9 mouse cellular contexts compared by ENCODE assay signal in genomic region chr8:122864719-122865129, GRCm38 (mm10). TPM values are rescaled to one million over a fixed set of nuclear protein-coding genes. Genes with fewer than 3 reads are reported as not detected.
DNase-seq lines count a peak whose midpoint lies in the region; ATAC-seq and TF ChIP-seq lines count a peak whose summit lies in the region.
"Had no signal": no experiment of that assay in that cellular context is flagged by ENCODE, and none has a peak within 500 bp of the region (broad histone marks: within the 10 kb centered on the region; RNA-seq: fewer than 3 reads in every experiment).

No protein-coding gene starts in this region.

- H3K4me3 ChIP-seq in left cerebral cortex, adult 2 months = peak overlapping the region; percentile 32
- H3K4me3 ChIP-seq in embryonic facial prominence, embryonic 13.5 days = peak overlapping the region; percentile 33
- peak overlapping the region; percentile 18 for H3K4me3 ChIP-seq in intestine, embryonic 16.5 days (ENCODE audit: low read length)
- peak overlapping the region; percentile 44 for H3K4me3 ChIP-seq in olfactory bulb, adult 2 months (ENCODE audit: insufficient read depth, low read depth, low read length)

- H3K4me2 ChIP-seq in embryonic facial prominence, embryonic 13.5 days = peak overlapping the region; percentile 60
- peak overlapping the region; percentile 38 for H3K4me2 ChIP-seq in intestine, embryonic 16.5 days (ENCODE audit: low read depth, low read length)

- ATAC-seq in embryonic facial prominence, embryonic 13.5 days (ENCODE audit: insufficient number of reproducible peaks, insufficient read depth, low FRiP score, low TSS enrichment, low read depth) = no peak
- no peak for ATAC-seq in intestine, embryonic 16.5 days
- ATAC-seq: Patski had no signal

- no peak overlapping the region for H3K9ac ChIP-seq in embryonic facial prominence, embryonic 13.5 days
- 0 out of 2 replicates have a peak overlapping the region, but pooled peaks have one; percentile 9 for H3K9ac ChIP-seq in intestine, embryonic 16.5 days (ENCODE audit: low read depth, low read length)

- TF ChIP-seq CTCF in left cerebral cortex, adult 2 months (IDR thresholded peaks at IDR 0.05) = no peak
- no peak for TF ChIP-seq CTCF in olfactory bulb, adult 2 months (IDR thresholded peaks at IDR 0.05; ENCODE audit: insufficient read depth, low read depth, low read length)

- DNase-seq in left cerebral cortex, adult 2 months (ENCODE audit: extremely low spot score in 1 of 2, low spot score in 2 of 2) = no peak
- no peak for DNase-seq in left cerebral cortex, adult 8-10 months (ENCODE audit: low spot score in 2 of 2)
- DNase-seq in left cerebral cortex, adult 18-20 months (ENCODE audit: low spot score in 2 of 2) = no peak
- no peak for DNase-seq in spleen, postnatal 4 days (ENCODE audit: low spot score in 2 of 2)
- no peak for DNase-seq in spleen, adult 12 weeks (ENCODE audit: low spot score)

- H3K27me3 ChIP-seq in embryonic facial prominence, embryonic 13.5 days = no peaks in the 10 kb centered on the region
- no peaks in the 10 kb centered on the region for H3K27me3 ChIP-seq in intestine, embryonic 16.5 days (replicated peaks; ENCODE audit: control insufficient read depth, insufficient read depth, low read length)
- H3K27me3 ChIP-seq: Patski had no signal

- WGBS in embryonic facial prominence, embryonic 13.5 days = 57% methylated on average over 26 of the region's 26 CpGs
- 57% methylated on average over 26 of the region's 26 CpGs for WGBS in intestine, embryonic 16.5 days
- WGBS in olfactory bulb, adult 2 months = 47% methylated on average over 26 of the region's 26 CpGs

- H3K27ac ChIP-seq in left cerebral cortex, adult 2 months = no peak overlapping the region
- no peak overlapping the region for H3K27ac ChIP-seq in embryonic facial prominence, embryonic 13.5 days
- H3K27ac ChIP-seq in intestine, embryonic 16.5 days (ENCODE audit: low read length) = no peak overlapping the region
- H3K27ac ChIP-seq in olfactory bulb, adult 2 months (ENCODE audit: insufficient read depth, low read depth, low read length) = no peak overlapping the region

- TF ChIP-seq POLR2A in olfactory bulb, adult 2 months (IDR thresholded peaks at IDR 0.05; ENCODE audit: insufficient read depth, low read depth, low read length) = no peak

- no peaks in the 10 kb centered on the region; the same call in 1 of the 2 replicates for H3K36me3 ChIP-seq in embryonic facial prominence, embryonic 13.5 days
- no peaks in the 10 kb centered on the region for H3K36me3 ChIP-seq in intestine, embryonic 16.5 days (ENCODE audit: control insufficient read depth, insufficient read depth, low read length)

- 0 out of 2 replicates have a peak, but pooled peaks cover 4% of the 10 kb centered on the region for H3K4me1 ChIP-seq in embryonic facial prominence, embryonic 13.5 days
- H3K4me1 ChIP-seq in intestine, embryonic 16.5 days (ENCODE audit: control insufficient read depth, insufficient read depth, low read length) = no peaks in the 10 kb centered on the region
- peaks cover 14% of the 10 kb centered on the region for H3K4me1 ChIP-seq in olfactory bulb, adult 2 months (ENCODE audit: control insufficient read depth, insufficient read depth, low read length)

- peaks cover 21% of the 10 kb centered on the region for H3K9me3 ChIP-seq in embryonic facial prominence, embryonic 13.5 days
- 0 out of 2 replicates have a peak, but pooled peaks cover 7% of the 10 kb centered on the region for H3K9me3 ChIP-seq in intestine, embryonic 16.5 days (ENCODE audit: control insufficient read depth, low read length)

- intact Hi-C loops in left cerebral cortex, adult 2 months (cut with DNase I) = no loop called here

RNA-seq across cellular contexts. Expression of gene Cdh15, which starts 17.0 kb away (rescaled TPM):
- total RNA-seq in left cerebral cortex, adult 2 months (2021) = 1 to 10 TPM in 1 of 2 experiments, under 1 TPM in 1; 0.97 to 1.1 TPM
- 1 to 10 TPM in 3 of 4 experiments, under 1 TPM in 1; 0.62 to 1.2 (median 1.1) TPM for total RNA-seq in left cerebral cortex, adult 8-10 months (2022)
- 4.4 and 5.0 TPM in 2 replicates for polyA plus RNA-seq in embryonic facial prominence, embryonic 13.5 days (2015; fragmentation: Nextera tagmentation; extraction: Ambion mirVana)
- polyA plus RNA-seq in intestine, embryonic 16.5 days (2015; fragmentation: Nextera tagmentation; extraction: Ambion mirVana) = 0.11 and 0.24 TPM in 2 replicates
- not detected in 2 replicates for polyA plus RNA-seq in olfactory bulb, adult 2 months (2012; ENCODE audit: insufficient read depth, insufficient read length, low replicate concordance, missing spikeins)
- under 1 TPM; 0.63 to 0.79 TPM for total RNA-seq in left cerebral cortex, adult 18-20 months (2021)
